Mouse (Mus musculus) myocyte (in vitro differentiated cells): Measurements from ENCODE around the gene Tmprss7.

Source experiments
- CEBPB ChIP-seq: IDR thresholded peaks from 2 replicates; pipeline ENCODE4 v1.6.1; 2011; ENCODE audit warnings: mild to moderate bottlenecking, moderate library complexity; ENCODE audit not compliant: poor library complexity, insufficient read depth, severe bottlenecking
- MAX ChIP-seq: IDR thresholded peaks from one replicate; pipeline ENCODE4 v1.6.1; 2011; ENCODE audit warnings: low read depth, mild to moderate bottlenecking, control low read depth
- POLR2A ChIP-seq: IDR thresholded peaks from one replicate; pipeline ENCODE4 v1.6.1; 2011; ENCODE audit warnings: low read depth, mild to moderate bottlenecking, control low read depth, moderate library complexity; ENCODE audit not compliant: insufficient read length
- POLR2AphosphoS2 ChIP-seq: IDR thresholded peaks from one replicate; pipeline ENCODE4 v1.6.1; 2011; ENCODE audit warnings: low read depth, control low read depth; ENCODE audit not compliant: insufficient read length

DNA sequence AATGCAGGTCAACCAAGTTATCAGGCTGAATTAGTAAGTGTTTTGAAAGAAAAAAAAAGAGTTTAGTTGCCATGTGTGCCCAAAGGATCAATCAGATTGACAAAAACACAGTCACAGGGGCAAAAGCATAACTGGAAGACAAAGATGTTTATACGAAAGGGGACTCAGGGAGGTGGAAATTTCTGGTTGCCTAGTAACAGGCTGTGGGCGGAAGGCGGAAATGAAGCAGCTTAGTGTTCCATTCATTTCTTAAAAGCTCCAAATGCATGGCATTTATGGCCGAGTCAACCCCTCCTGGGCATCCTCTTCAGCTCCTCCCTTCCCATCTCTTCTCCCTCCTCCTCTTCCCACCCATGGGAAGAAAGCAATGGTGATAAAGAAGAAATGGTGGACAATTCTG, 3.3 kb downstream of the Tmprss7 start:
- TF ChIP-seq POLR2A (no peak), MAX (no peak), CEBPB (no peak), POLR2AphosphoS2 (no peak)
